Comparison of ENCODE assay signal across 21 mouse cellular contexts in genomic region chr2:132757911-132758310, GRCm38 (mm10). TPM values are rescaled to one million over a fixed set of nuclear protein-coding genes. Genes with fewer than 3 reads are reported as not detected.
A peak's percentile ranks its signal among the peaks of the same experiment; 100 is the strongest.
DNase-seq lines count a peak whose midpoint lies in the region; ATAC-seq and TF ChIP-seq lines count a peak whose summit lies in the region.
"Had no signal": no experiment of that assay in that cellular context is flagged by ENCODE, and none has a peak within 500 bp of the region (broad histone marks: within the 10 kb centered on the region; RNA-seq: fewer than 3 reads in every experiment).

No protein-coding gene starts in this region.

- DNase-seq in hindbrain, postnatal 0 days (ENCODE audit: low spot score): peak; percentile 28
- peak; percentile 93 for DNase-seq in brain, adult 2 months (ENCODE audit: low read depth, low spot score)
- DNase-seq in layer of hippocampus, postnatal 36 days: peak; percentile 36 to 39
- DNase-seq in right cerebral cortex, adult 2 months (ENCODE audit: low spot score in 2 of 2): peak; percentile 79 to 80
- DNase-seq in lung, adult 18-20 months: no peak
- no peak for DNase-seq in thymus, postnatal 14 days
- DNase-seq in adipocyte (ENCODE audit: low spot score): no peak
- DNase-seq: cerebellum, adult 18-20 months; heart, postnatal 14 days; kidney, adult 18-20 months; kidney, postnatal 4 days; lung, postnatal 14 days had no signal

- H3K9ac ChIP-seq in hindbrain, postnatal 0 days (replicated peaks; ENCODE audit: low read length): no peak overlapping the region
- no peak overlapping the region for H3K9ac ChIP-seq in hindbrain, embryonic 16.5 days (ENCODE audit: low read depth, low read length)
- H3K9ac ChIP-seq: embryonic facial prominence, embryonic 13.5 days; hindbrain, embryonic 15.5 days; limb, embryonic 13.5 days; liver, embryonic 15.5 days; stomach, embryonic 15.5 days had no signal

- no peak for ATAC-seq in hindbrain, postnatal 0 days
- no peak for ATAC-seq in hindbrain, embryonic 16.5 days
- ATAC-seq: activated CD4-positive, CD25-positive, alpha-beta regulatory T cell, adult 4 months had no signal

- no peak overlapping the region for H3K4me3 ChIP-seq in hindbrain, postnatal 0 days (ENCODE audit: low read length)
- no peak overlapping the region for H3K4me3 ChIP-seq in hindbrain, embryonic 16.5 days (ENCODE audit: low read length)
- H3K4me3 ChIP-seq: embryonic facial prominence, embryonic 13.5 days; forebrain, embryonic 10.5 days; hindbrain, embryonic 15.5 days; limb, embryonic 13.5 days; liver, embryonic 15.5 days; stomach, embryonic 15.5 days had no signal

- H3K36me3 ChIP-seq in hindbrain, postnatal 0 days (ENCODE audit: insufficient read depth, low read length): no peaks in the 10 kb centered on the region
- H3K36me3 ChIP-seq in hindbrain, embryonic 16.5 days (ENCODE audit: control insufficient read depth, insufficient read depth, low read length): no peaks in the 10 kb centered on the region
- H3K36me3 ChIP-seq: embryonic facial prominence, embryonic 13.5 days; forebrain, embryonic 10.5 days; hindbrain, embryonic 15.5 days; limb, embryonic 13.5 days; liver, embryonic 15.5 days; stomach, embryonic 15.5 days had no signal

- H3K9me3 ChIP-seq in hindbrain, postnatal 0 days (ENCODE audit: low read length): no peaks in the 10 kb centered on the region
- H3K9me3 ChIP-seq in hindbrain, embryonic 16.5 days (ENCODE audit: control insufficient read depth, low read length): no peaks in the 10 kb centered on the region
- H3K9me3 ChIP-seq: embryonic facial prominence, embryonic 13.5 days; forebrain, embryonic 10.5 days; hindbrain, embryonic 15.5 days; limb, embryonic 13.5 days; liver, embryonic 15.5 days; stomach, embryonic 15.5 days had no signal

- H3K4me2 ChIP-seq in hindbrain, postnatal 0 days (ENCODE audit: low read depth, low read length): no peak overlapping the region
- H3K4me2 ChIP-seq in hindbrain, embryonic 16.5 days (ENCODE audit: low read length): no peak overlapping the region
- H3K4me2 ChIP-seq: embryonic facial prominence, embryonic 13.5 days; hindbrain, embryonic 15.5 days; limb, embryonic 13.5 days; liver, embryonic 15.5 days; stomach, embryonic 15.5 days had no signal

- no peaks in the 10 kb centered on the region for H3K4me1 ChIP-seq in hindbrain, postnatal 0 days (ENCODE audit: insufficient read depth, low read length)
- H3K4me1 ChIP-seq in hindbrain, embryonic 16.5 days (ENCODE audit: control insufficient read depth, insufficient read depth, low read depth, low read length): no peaks in the 10 kb centered on the region
- H3K4me1 ChIP-seq: embryonic facial prominence, embryonic 13.5 days; forebrain, embryonic 10.5 days; hindbrain, embryonic 15.5 days; limb, embryonic 13.5 days; liver, embryonic 15.5 days; stomach, embryonic 15.5 days had no signal

- H3K27me3 ChIP-seq in hindbrain, postnatal 0 days (ENCODE audit: insufficient read depth, low read length): no peaks in the 10 kb centered on the region
- H3K27me3 ChIP-seq in hindbrain, embryonic 16.5 days (replicated peaks; ENCODE audit: control insufficient read depth, insufficient read depth, low read length): no peaks in the 10 kb centered on the region
- H3K27me3 ChIP-seq: embryonic facial prominence, embryonic 13.5 days; hindbrain, embryonic 15.5 days; limb, embryonic 13.5 days; liver, embryonic 15.5 days; stomach, embryonic 15.5 days had no signal

- H3K27ac ChIP-seq in hindbrain, postnatal 0 days: no peak overlapping the region
- no peak overlapping the region for H3K27ac ChIP-seq in hindbrain, embryonic 16.5 days (ENCODE audit: low read depth, low read length)
- H3K27ac ChIP-seq: embryonic facial prominence, embryonic 13.5 days; forebrain, embryonic 10.5 days; hindbrain, embryonic 15.5 days; limb, embryonic 13.5 days; liver, embryonic 15.5 days; stomach, embryonic 15.5 days had no signal

- WGBS in hindbrain, postnatal 0 days: 38% methylated on average over 5 of the region's 5 CpGs
- WGBS in hindbrain, embryonic 16.5 days: 57% methylated on average over 5 of the region's 5 CpGs

- no peak for TF ChIP-seq CTCF in hindbrain, postnatal 0 days (IDR thresholded peaks at IDR 0.05; ENCODE audit: low read depth)

RNA-seq across cellular contexts. Expression of gene Chgb, which starts 23.2 kb away (rescaled TPM):
- 27.0 and 35.5 TPM in 2 replicates for total RNA-seq in hindbrain, postnatal 0 days (2014; rRNA removed)
- 137 and 143 TPM in 2 replicates for polyA plus RNA-seq in hindbrain, postnatal 0 days (2015; fragmentation: Nextera tagmentation; extraction: Ambion mirVana)
- polyA plus RNA-seq in hindbrain, embryonic 16.5 days (2015; fragmentation: Nextera tagmentation; extraction: Ambion mirVana): 113 and 132 TPM in 2 replicates
- total RNA-seq in layer of hippocampus, postnatal 36 days (2021): 100 to 1,000 TPM; 295 to 348 TPM
- total RNA-seq: neutrophil, adult 5-6 weeks had no signal

RNA-seq across cellular contexts. Expression of gene Trmt6, which starts 57.9 kb away (rescaled TPM):
- total RNA-seq in hindbrain, postnatal 0 days (2014; rRNA removed): 8.4 and 14.7 TPM in 2 replicates
- polyA plus RNA-seq in hindbrain, postnatal 0 days (2015; fragmentation: Nextera tagmentation; extraction: Ambion mirVana): 27.8 and 31.0 TPM in 2 replicates
- polyA plus RNA-seq in hindbrain, embryonic 16.5 days (2015; fragmentation: Nextera tagmentation; extraction: Ambion mirVana): 17.7 and 19.8 TPM in 2 replicates
- 10 to 100 TPM; 27.9 to 32.4 TPM for total RNA-seq in layer of hippocampus, postnatal 36 days (2021)

RNA-seq across cellular contexts. Expression of gene Mcm8, which starts 58.0 kb away (rescaled TPM):
- total RNA-seq in hindbrain, postnatal 0 days (2014; rRNA removed): 2.1 and 3.2 TPM in 2 replicates
- 5.2 and 5.6 TPM in 2 replicates for polyA plus RNA-seq in hindbrain, postnatal 0 days (2015; fragmentation: Nextera tagmentation; extraction: Ambion mirVana)
- 4.5 and 5.8 TPM in 2 replicates for polyA plus RNA-seq in hindbrain, embryonic 16.5 days (2015; fragmentation: Nextera tagmentation; extraction: Ambion mirVana)
- 1 to 10 TPM; 3.3 to 4.2 TPM for total RNA-seq in layer of hippocampus, postnatal 36 days (2021)

Comparison
In these comparisons a context has a peak if more than half of its experiments do, and no peak if none do; other contexts are left out.
1. DNase-seq: peak in hindbrain, postnatal 0 days (single experiment), brain, adult 2 months (single experiment), layer of hippocampus, postnatal 36 days (2 of 2) and right cerebral cortex, adult 2 months (2 of 2); none in lung, adult 18-20 months (0 of 2), thymus, postnatal 14 days (single experiment) and adipocyte (single experiment).